Mouse (Mus musculus) myocyte (in vitro differentiated cells): ENCODE results near the gene Lyve1.

Source experiments
- E2F4 ChIP-seq: IDR thresholded peaks from one replicate; pipeline ENCODE4 v1.6.1; 2011; ENCODE audit warnings: mild to moderate bottlenecking, control low read depth, moderate library complexity; ENCODE audit not compliant: insufficient read depth
- MAX ChIP-seq: IDR thresholded peaks from one replicate; pipeline ENCODE4 v1.6.1; 2011; ENCODE audit warnings: low read depth, mild to moderate bottlenecking, control low read depth
- MYOG ChIP-seq, 3 experiments: IDR thresholded peaks; one replicate each; pipeline ENCODE4 v1.6.1; 2011; ENCODE audit warnings: control low read depth in 2 of 3, low read depth in 2 of 3, mild to moderate bottlenecking in 2 of 3; ENCODE audit not compliant: insufficient read length in 2 of 3, control insufficient read depth in 1 of 3, insufficient read depth in 1 of 3
- POLR2A ChIP-seq: IDR thresholded peaks from one replicate; pipeline ENCODE4 v1.6.1; 2011; ENCODE audit warnings: low read depth, mild to moderate bottlenecking, control low read depth, moderate library complexity; ENCODE audit not compliant: insufficient read length
- POLR2AphosphoS2 ChIP-seq: IDR thresholded peaks from one replicate; pipeline ENCODE4 v1.6.1; 2011; ENCODE audit warnings: low read depth, control low read depth; ENCODE audit not compliant: insufficient read length
- TCF12 ChIP-seq: IDR thresholded peaks from one replicate; pipeline ENCODE4 v1.6.1; 2011; ENCODE audit warnings: mild to moderate bottlenecking, control low read depth; ENCODE audit not compliant: poor library complexity, insufficient read depth, severe bottlenecking
- USF1 ChIP-seq: IDR thresholded peaks from one replicate; pipeline ENCODE4 v1.6.1; 2011; ENCODE audit warnings: low read depth, mild to moderate bottlenecking, control low read depth, moderate library complexity

DNA sequence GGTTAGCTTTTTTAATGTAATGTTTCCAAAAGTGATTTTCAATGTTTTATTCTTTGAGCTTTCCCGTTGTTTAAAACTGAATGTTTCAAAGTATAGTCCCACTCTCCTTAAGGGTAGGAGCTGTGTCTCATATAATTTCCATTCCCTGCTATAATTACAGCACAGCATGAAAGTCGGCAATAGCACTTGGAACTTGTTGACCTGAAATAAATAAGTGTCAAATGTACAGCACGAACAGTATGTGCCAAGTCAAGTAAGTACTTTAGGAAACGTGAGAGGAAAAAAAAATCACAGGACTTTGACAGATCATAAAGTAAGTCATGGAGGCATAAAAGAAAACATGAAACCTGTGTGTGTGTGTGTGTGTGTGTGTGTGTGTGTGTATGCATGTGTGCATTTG, 41.0 kb downstream of the Lyve1 start:
- TF ChIP-seq USF1 (no peak), MAX (no peak), E2F4 (no peak), TCF12 (no peak), POLR2A (no peak), POLR2AphosphoS2 (no peak), MYOG (IDR thresholded peaks at IDR 0.05; ENCODE audit: control insufficient read depth in 1 of 3, insufficient read depth in 1 of 3, insufficient read length in 2 of 3, low read depth in 2 of 3) (no peak)
